Comparison of ENCODE assay signal across 24 mouse cellular contexts in genomic region chr12:17636590-17636989, GRCm38 (mm10). TPM values are rescaled to one million over a fixed set of nuclear protein-coding genes. Genes with fewer than 3 reads are reported as not detected.
A peak's percentile ranks its signal among the peaks of the same experiment; 100 is the strongest.
DNase-seq lines count a peak whose midpoint lies in the region; ATAC-seq lines count a peak whose summit lies in the region.
"Had no signal": no experiment of that assay in that cellular context is flagged by ENCODE, and none has a peak within 500 bp of the region (broad histone marks: within the 10 kb centered on the region; RNA-seq: fewer than 3 reads in every experiment).

No protein-coding gene starts in this region.

- WGBS in forebrain, embryonic 14.5 days = 58% methylated on average over 6 of the region's 6 CpGs
- 93% methylated on average over 6 of the region's 6 CpGs for WGBS in forebrain, embryonic 10.5 days
- WGBS in kidney, embryonic 14.5 days = 83% methylated on average over 6 of the region's 6 CpGs
- WGBS in limb, embryonic 10.5 days = 83% methylated on average over 6 of the region's 6 CpGs

- no peaks in the 10 kb centered on the region; the same call in 1 of the 2 replicates for H3K4me1 ChIP-seq in forebrain, embryonic 14.5 days (ENCODE audit: control insufficient read depth, insufficient read depth, low read length)
- H3K4me1 ChIP-seq in forebrain, embryonic 10.5 days = no peaks in the 10 kb centered on the region
- H3K4me1 ChIP-seq in kidney, embryonic 14.5 days (ENCODE audit: control insufficient read depth, insufficient read depth, low read length) = no peaks in the 10 kb centered on the region
- no peaks in the 10 kb centered on the region; the same call in 1 of the 2 replicates for H3K4me1 ChIP-seq in limb, embryonic 10.5 days
- H3K4me1 ChIP-seq: heart, embryonic 15.5 days; limb, embryonic 15.5 days; midbrain, embryonic 15.5 days; neural tube, embryonic 13.5 days had no signal

- H3K27me3 ChIP-seq in forebrain, embryonic 14.5 days (replicated peaks; ENCODE audit: control insufficient read depth, insufficient read depth, low read length) = no peaks in the 10 kb centered on the region
- H3K27me3 ChIP-seq in forebrain, embryonic 10.5 days (ENCODE audit: poor library complexity, severe bottlenecking) = peaks cover 8% of the 10 kb centered on the region; the same call in 1 of the 2 replicates
- H3K27me3 ChIP-seq in kidney, embryonic 14.5 days (ENCODE audit: control insufficient read depth, insufficient read depth, low read length) = no peaks in the 10 kb centered on the region
- no peaks in the 10 kb centered on the region for H3K27me3 ChIP-seq in limb, embryonic 10.5 days (ENCODE audit: low read depth, poor library complexity, severe bottlenecking)
- H3K27me3 ChIP-seq: heart, embryonic 15.5 days; hindbrain, embryonic 13.5 days; limb, embryonic 15.5 days; midbrain, embryonic 15.5 days; neural tube, embryonic 13.5 days had no signal

- H3K9ac ChIP-seq in forebrain, embryonic 14.5 days (ENCODE audit: low read length) = no peak overlapping the region
- no peak overlapping the region for H3K9ac ChIP-seq in kidney, embryonic 14.5 days (ENCODE audit: low read depth, low read length)
- H3K9ac ChIP-seq: heart, embryonic 15.5 days; hindbrain, embryonic 13.5 days; limb, embryonic 15.5 days; liver, embryonic 14.5 days; midbrain, embryonic 15.5 days; neural tube, embryonic 13.5 days had no signal

- DNase-seq in forebrain, embryonic 14.5 days (ENCODE audit: low spot score) = peak; percentile 19
- DNase-seq in forebrain, embryonic 10.5 days (ENCODE audit: extremely low spot score, low spot score) = no peak
- peak; percentile 34 for DNase-seq in kidney, adult 9 months
- peak; percentile 34 for DNase-seq in fat pad, adult 2 months (ENCODE audit: extremely low read depth, low read depth, low spot score)
- DNase-seq in lung, postnatal 36 days = peak; percentile 13
- no peak for DNase-seq in limb, embryonic 10.5 days (ENCODE audit: low spot score)
- DNase-seq: adrenal gland, postnatal 14 days; cerebellum, adult 8-10 months; cerebellum, postnatal 36 days; gastrocnemius, adult 2 months; heart, postnatal 36 days; thymus, adult 2 months; thymus, postnatal 4 days had no signal

- no peak overlapping the region for H3K27ac ChIP-seq in forebrain, embryonic 14.5 days (ENCODE audit: low read depth, low read length)
- no peak overlapping the region for H3K27ac ChIP-seq in forebrain, embryonic 10.5 days
- no peak overlapping the region for H3K27ac ChIP-seq in kidney, embryonic 14.5 days (ENCODE audit: low read depth, low read length)
- H3K27ac ChIP-seq in limb, embryonic 10.5 days = no peak overlapping the region
- H3K27ac ChIP-seq: gastrocnemius, adult 2 months; heart, embryonic 15.5 days; hindbrain, embryonic 13.5 days; left cerebral cortex, adult 2 months; limb, embryonic 15.5 days; liver, embryonic 14.5 days; midbrain, embryonic 15.5 days; neural tube, embryonic 13.5 days had no signal

- no peaks in the 10 kb centered on the region for H3K9me3 ChIP-seq in forebrain, embryonic 14.5 days (replicated peaks; ENCODE audit: control insufficient read depth, low read length)
- H3K9me3 ChIP-seq in forebrain, embryonic 10.5 days = peaks cover 8% of the 10 kb centered on the region; the same call in 1 of the 2 replicates
- no peaks in the 10 kb centered on the region for H3K9me3 ChIP-seq in kidney, embryonic 14.5 days (ENCODE audit: control insufficient read depth, low read length)
- no peaks in the 10 kb centered on the region for H3K9me3 ChIP-seq in limb, embryonic 10.5 days (replicated peaks)
- H3K9me3 ChIP-seq: heart, embryonic 15.5 days; midbrain, embryonic 15.5 days had no signal

- ATAC-seq in forebrain, embryonic 14.5 days = no peak
- ATAC-seq in kidney, embryonic 14.5 days (ENCODE audit: low FRiP score, low TSS enrichment) = no peak
- ATAC-seq in monocyte, adult 5-6 weeks (replicated peaks; ENCODE audit: insufficient number of reproducible peaks, low FRiP score, low TSS enrichment, poor library complexity, severe bottlenecking) = no peak
- ATAC-seq: inflammation-experienced regulatory T-cells, adult 6 months; midbrain, embryonic 15.5 days had no signal

- H3K4me2 ChIP-seq in forebrain, embryonic 14.5 days (ENCODE audit: low read length) = no peak overlapping the region
- H3K4me2 ChIP-seq in kidney, embryonic 14.5 days (replicated peaks; ENCODE audit: low read depth, low read length) = no peak overlapping the region
- H3K4me2 ChIP-seq: heart, embryonic 15.5 days; hindbrain, embryonic 13.5 days; limb, embryonic 15.5 days; midbrain, embryonic 15.5 days; neural tube, embryonic 13.5 days had no signal

- no peak overlapping the region for H3K4me3 ChIP-seq in forebrain, embryonic 14.5 days (ENCODE audit: low read depth, low read length)
- H3K4me3 ChIP-seq in forebrain, embryonic 10.5 days = no peak overlapping the region
- H3K4me3 ChIP-seq in kidney, embryonic 14.5 days (ENCODE audit: low read length) = no peak overlapping the region
- H3K4me3 ChIP-seq in limb, embryonic 10.5 days = no peak overlapping the region
- H3K4me3 ChIP-seq: gastrocnemius, adult 2 months; heart, embryonic 15.5 days; hindbrain, embryonic 13.5 days; left cerebral cortex, adult 2 months; limb, embryonic 15.5 days; midbrain, embryonic 15.5 days; myocyte; neural tube, embryonic 13.5 days had no signal

- no peaks in the 10 kb centered on the region for H3K36me3 ChIP-seq in forebrain, embryonic 14.5 days (ENCODE audit: control insufficient read depth, insufficient read depth, low read length)
- H3K36me3 ChIP-seq in forebrain, embryonic 10.5 days (replicated peaks) = no peaks in the 10 kb centered on the region
- H3K36me3 ChIP-seq in kidney, embryonic 14.5 days (ENCODE audit: control insufficient read depth, insufficient read depth, low read length) = no peaks in the 10 kb centered on the region
- H3K36me3 ChIP-seq in limb, embryonic 10.5 days = no peaks in the 10 kb centered on the region
- H3K36me3 ChIP-seq: heart, embryonic 15.5 days; hindbrain, embryonic 13.5 days; limb, embryonic 15.5 days; midbrain, embryonic 15.5 days; neural tube, embryonic 13.5 days had no signal

RNA-seq across cellular contexts. Expression of gene Hpcal1, which starts 54.1 kb away (rescaled TPM):
- polyA plus RNA-seq in forebrain, embryonic 14.5 days (2014; fragmentation: Nextera tagmentation; extraction: Ambion mirVana) = 33.3 and 40.0 TPM in 2 replicates
- 36.7 and 36.8 TPM in 2 replicates for polyA plus RNA-seq in forebrain, embryonic 10.5 days (2016; fragmentation: Nextera tagmentation; extraction: Ambion mirVana)
- polyA plus RNA-seq in kidney, embryonic 14.5 days (2014; fragmentation: Nextera tagmentation; extraction: Ambion mirVana) = 44.8 and 58.1 TPM in 2 replicates
- 34.2 and 35.3 TPM in 2 replicates for polyA plus RNA-seq in limb, embryonic 10.5 days (2016; fragmentation: Nextera tagmentation; extraction: Ambion mirVana)
- total RNA-seq in monocyte, adult 5-6 weeks (2017) = 30.2 to 51.8 TPM (median 42.3 TPM) in 3 replicates

Comparison
In these comparisons a context has a peak if more than half of its experiments do, and no peak if none do; other contexts are left out.
1. DNase-seq: peak in forebrain, embryonic 14.5 days (single experiment), kidney, adult 9 months (single experiment), fat pad, adult 2 months (single experiment) and lung, postnatal 36 days (single experiment); none in forebrain, embryonic 10.5 days (single experiment) and limb, embryonic 10.5 days (single experiment).